Mouse (Mus musculus): ENCODE data around the gene Itsn2. TPM values are rescaled to one million over a fixed set of nuclear protein-coding genes. Genes with fewer than 3 reads are reported as not detected.

Itsn2 gene
- polyA plus RNA-seq, 1 experiment from 2014 or later = 41.5 TPM

GRCm38 (mm10) chr12:4713361-4713760 lies 120.9 kb downstream of the Itsn2 start:
- no peak overlapping the region for H3K4me3 ChIP-seq (replicated peaks)
- ATAC-seq (ENCODE audit: insufficient number of reproducible peaks, low FRiP score, low TSS enrichment, low read depth) = no peak
- no peak overlapping the region for H3K9ac ChIP-seq
- 66% methylated on average over 4 of the region's 4 CpGs for WGBS
- no peaks in the 10 kb centered on the region for H3K4me1 ChIP-seq
- H3K4me2 ChIP-seq (replicated peaks) = no peak overlapping the region
- H3K27me3 ChIP-seq = no peaks in the 10 kb centered on the region
- H3K9me3 ChIP-seq (replicated peaks) = no peaks in the 10 kb centered on the region
- peaks cover 33% of the 10 kb centered on the region for H3K36me3 ChIP-seq
- H3K27ac ChIP-seq (replicated peaks) = no peak overlapping the region

- Histone ChIP-seq H3K27me3 (no peaks in the 10 kb centered on the region), H3K36me3 (peaks cover 17% of the 10 kb centered on the region; the same call in 1 of the 2 replicates), H3K4me1 (no peaks in the 10 kb centered on the region), H3K4me2 (replicated peaks) (no peak overlapping the region), H3K9ac (no peak overlapping the region), H3K27ac (replicated peaks) (no peak overlapping the region), H3K4me3 (replicated peaks) (no peak overlapping the region), H3K9me3 (replicated peaks) (no peaks in the 10 kb centered on the region)
- no peak for ATAC-seq (ENCODE audit: insufficient number of reproducible peaks, low FRiP score, low TSS enrichment, low read depth)
- 79% methylated on average over 10 of the region's 10 CpGs for WGBS
These were observed 123.2 kb downstream of the Itsn2 start for GRCm38 (mm10) chr12:4715606-4716005.

GRCm38 (mm10) chr12:4717417-4717816 lies 125.0 kb downstream of the Itsn2 start:
- peak; percentile 80 for ATAC-seq (ENCODE audit: insufficient number of reproducible peaks, low FRiP score, low TSS enrichment, low read depth)

GRCm38 (mm10) chr12:4719066-4719761 lies 126.8 kb downstream of the Itsn2 start:
- no peak for ATAC-seq (ENCODE audit: insufficient number of reproducible peaks, low FRiP score, low TSS enrichment, low read depth)
- WGBS = 75% methylated on average over 13 of the region's 13 CpGs
- H3K4me3 ChIP-seq (replicated peaks) = no peak overlapping the region
- H3K36me3 ChIP-seq = peaks cover 6% of the 10 kb centered on the region; the same call in 1 of the 2 replicates
- H3K27ac ChIP-seq (replicated peaks) = no peak overlapping the region
- H3K27me3 ChIP-seq = no peaks in the 10 kb centered on the region
- no peak overlapping the region for H3K4me2 ChIP-seq (replicated peaks)
- H3K9ac ChIP-seq = no peak overlapping the region
- no peaks in the 10 kb centered on the region for H3K9me3 ChIP-seq (replicated peaks)
- no peaks in the 10 kb centered on the region for H3K4me1 ChIP-seq

More at GRCm38 (mm10) chr12:4717417-4717816, 125.0 kb downstream of the Itsn2 start:
- 12% methylated on average over 7 of the region's 7 CpGs for WGBS
- no peak overlapping the region for H3K4me2 ChIP-seq (replicated peaks)
- H3K36me3 ChIP-seq = peaks cover 12% of the 10 kb centered on the region; the same call in 1 of the 2 replicates
- H3K27ac ChIP-seq (replicated peaks) = no peak overlapping the region
- no peak overlapping the region for H3K9ac ChIP-seq
- no peaks in the 10 kb centered on the region for H3K9me3 ChIP-seq (replicated peaks)
- no peaks in the 10 kb centered on the region for H3K4me1 ChIP-seq
- no peak overlapping the region for H3K4me3 ChIP-seq (replicated peaks)
- H3K27me3 ChIP-seq = no peaks in the 10 kb centered on the region

- H3K27me3 ChIP-seq = no peaks in the 10 kb centered on the region
- no peak overlapping the region for H3K4me2 ChIP-seq (replicated peaks)
- H3K9ac ChIP-seq = no peak overlapping the region
- no peak for ATAC-seq (ENCODE audit: insufficient number of reproducible peaks, low FRiP score, low TSS enrichment, low read depth)
- H3K4me1 ChIP-seq = no peaks in the 10 kb centered on the region
- no peak overlapping the region for H3K27ac ChIP-seq (replicated peaks)
- 68% methylated on average over 17 of the region's 17 CpGs for WGBS
- H3K9me3 ChIP-seq (replicated peaks) = no peaks in the 10 kb centered on the region
- H3K4me3 ChIP-seq (replicated peaks) = no peak overlapping the region
- H3K36me3 ChIP-seq = peaks cover 4% of the 10 kb centered on the region; the same call in 1 of the 2 replicates
These were observed 127.6 kb downstream of the Itsn2 start for GRCm38 (mm10) chr12:4719762-4720754.

GRCm38 (mm10) chr12:4729165-4729564 lies 136.7 kb downstream of the Itsn2 start:
- Histone ChIP-seq H3K4me2 (replicated peaks) (no peak overlapping the region), H3K36me3 (no peaks in the 10 kb centered on the region), H3K4me3 (replicated peaks) (no peak overlapping the region), H3K9ac (no peak overlapping the region), H3K4me1 (no peaks in the 10 kb centered on the region), H3K27ac (replicated peaks) (no peak overlapping the region), H3K27me3 (no peaks in the 10 kb centered on the region), H3K9me3 (replicated peaks) (no peaks in the 10 kb centered on the region)
- ATAC-seq (ENCODE audit: insufficient number of reproducible peaks, low FRiP score, low TSS enrichment, low read depth) = no peak
- WGBS = 94% methylated on average over 3 of the region's 3 CpGs

GRCm38 (mm10) chr12:4731629-4732028 lies 139.2 kb downstream of the Itsn2 start:
- 72% methylated on average over 4 of the region's 4 CpGs for WGBS
- ATAC-seq (ENCODE audit: insufficient number of reproducible peaks, low FRiP score, low TSS enrichment, low read depth) = no peak

GRCm38 (mm10) chr12:4732332-4732731 lies 139.9 kb downstream of the Itsn2 start:
- Histone ChIP-seq H3K27ac (replicated peaks) (no peak overlapping the region), H3K4me3 (replicated peaks) (no peak overlapping the region), H3K27me3 (no peaks in the 10 kb centered on the region), H3K36me3 (no peaks in the 10 kb centered on the region), H3K4me2 (replicated peaks) (no peak overlapping the region), H3K9me3 (replicated peaks) (no peaks in the 10 kb centered on the region), H3K9ac (no peak overlapping the region), H3K4me1 (no peaks in the 10 kb centered on the region)
- 41% methylated on average over 4 of the region's 4 CpGs for WGBS
- no peak for ATAC-seq (ENCODE audit: insufficient number of reproducible peaks, low FRiP score, low TSS enrichment, low read depth)

More at GRCm38 (mm10) chr12:4731629-4732028, 139.2 kb downstream of the Itsn2 start:
- Histone ChIP-seq H3K4me3 (replicated peaks) (no peak overlapping the region), H3K4me2 (replicated peaks) (no peak overlapping the region), H3K4me1 (no peaks in the 10 kb centered on the region), H3K9me3 (replicated peaks) (no peaks in the 10 kb centered on the region), H3K27ac (replicated peaks) (no peak overlapping the region), H3K9ac (no peak overlapping the region), H3K27me3 (no peaks in the 10 kb centered on the region), H3K36me3 (no peaks in the 10 kb centered on the region)

- H3K4me1 ChIP-seq = no peaks in the 10 kb centered on the region
- no peaks in the 10 kb centered on the region for H3K36me3 ChIP-seq
- 88% methylated on average over 18 of the region's 18 CpGs for WGBS
- no peak within 1 kb of the TSS for H3K9ac ChIP-seq
- H3K4me2 ChIP-seq (replicated peaks) = no peak within 1 kb of the TSS
- no peaks in the 10 kb centered on the region for H3K9me3 ChIP-seq (replicated peaks)
- no peak within 1 kb of the TSS for H3K4me3 ChIP-seq (replicated peaks)
- H3K27ac ChIP-seq (replicated peaks) = no peak within 1 kb of the TSS
- ATAC-seq (ENCODE audit: insufficient number of reproducible peaks, low FRiP score, low TSS enrichment, low read depth) = no peak
- H3K27me3 ChIP-seq = no peaks in the 10 kb centered on the region
These were observed 145.7 kb downstream of the Itsn2 start, which contains the start of gene Fam228a for GRCm38 (mm10) chr12:4738031-4738576. TSS of gene Fam228a (minus strand) at chr12:4738430.

- Histone ChIP-seq H3K27ac (replicated peaks) (no peak overlapping the region), H3K4me1 (no peaks in the 10 kb centered on the region), H3K9ac (no peak overlapping the region), H3K9me3 (replicated peaks) (no peaks in the 10 kb centered on the region), H3K27me3 (no peaks in the 10 kb centered on the region), H3K36me3 (no peaks in the 10 kb centered on the region), H3K4me2 (replicated peaks) (no peak overlapping the region), H3K4me3 (replicated peaks) (no peak overlapping the region)
- no peak for ATAC-seq (ENCODE audit: insufficient number of reproducible peaks, low FRiP score, low TSS enrichment, low read depth)
- WGBS = 65% methylated on average over 7 of the region's 7 CpGs
These were observed 148.4 kb downstream of the Itsn2 start for GRCm38 (mm10) chr12:4740823-4741222.

- Histone ChIP-seq H3K27ac (replicated peaks) (no peak overlapping the region), H3K4me1 (no peaks in the 10 kb centered on the region), H3K4me3 (replicated peaks) (no peak overlapping the region), H3K9me3 (replicated peaks) (no peaks in the 10 kb centered on the region), H3K36me3 (no peaks in the 10 kb centered on the region), H3K27me3 (no peaks in the 10 kb centered on the region), H3K4me2 (replicated peaks) (no peak overlapping the region), H3K9ac (no peak overlapping the region)
- 90% methylated on average over 3 of the region's 3 CpGs for WGBS
- no peak for ATAC-seq (ENCODE audit: insufficient number of reproducible peaks, low FRiP score, low TSS enrichment, low read depth)
These were observed 149.7 kb downstream of the Itsn2 start for GRCm38 (mm10) chr12:4742183-4742582.

Data from embryonic facial prominence, embryonic 15.5 days (tissue).